Mouse (Mus musculus) stomach, postnatal 0 days (tissue): ENCODE measurements around the gene Tfrc.

Experiments
- CTCF ChIP-seq: IDR thresholded peaks from 2 replicates; pipeline ENCODE4 v1.5.1; 2016; ENCODE audit warnings: antibody characterized with exemption, low read depth, mild to moderate bottlenecking, moderate library complexity
- EP300 ChIP-seq: optimal IDR thresholded peaks from 2 replicates; pipeline ENCODE3; 2016; ENCODE audit warnings: antibody characterized with exemption

DNA sequence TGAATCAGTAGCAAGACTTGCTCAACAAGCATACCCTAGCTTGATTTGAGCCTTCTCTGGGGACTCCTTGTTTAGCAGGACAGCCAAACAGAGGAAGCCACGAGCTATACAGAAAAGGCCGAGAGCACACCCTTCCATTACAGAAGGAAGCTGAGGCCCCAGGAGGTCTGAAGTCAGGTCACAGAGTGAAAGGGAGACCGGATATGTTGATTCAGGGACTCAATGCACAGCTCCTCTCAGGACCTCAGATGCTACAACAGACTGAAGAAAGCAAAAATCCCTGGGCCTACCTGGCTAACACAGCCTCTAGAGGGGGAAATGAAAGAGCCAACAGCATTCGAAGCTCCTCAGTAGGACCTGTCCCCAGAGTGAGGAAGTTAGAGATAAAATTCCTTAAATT is 41.4 kb upstream of the Tfrc start:
- no peak for TF ChIP-seq CTCF
- TF ChIP-seq EP300 = no peak
